Mouse (Mus musculus) spleen, postnatal 10 days (tissue): ENCODE measurements around the gene Ppp3cb.
A peak's percentile ranks its signal among the peaks of the same experiment; 100 is the strongest.
"Not testable (repeated sequence)": the region's sequence is repeated elsewhere in the genome, so short reads cannot be mapped to it uniquely, and the experiment has no call there.

Source experiments
- DNase-seq, 2 experiments: peaks; one replicate each; pipeline ENCODE4 v3.0.0; 2021 to 2022; ENCODE audit warnings: low spot score in 2 of 2

Gene Ppp3cb

DNA sequence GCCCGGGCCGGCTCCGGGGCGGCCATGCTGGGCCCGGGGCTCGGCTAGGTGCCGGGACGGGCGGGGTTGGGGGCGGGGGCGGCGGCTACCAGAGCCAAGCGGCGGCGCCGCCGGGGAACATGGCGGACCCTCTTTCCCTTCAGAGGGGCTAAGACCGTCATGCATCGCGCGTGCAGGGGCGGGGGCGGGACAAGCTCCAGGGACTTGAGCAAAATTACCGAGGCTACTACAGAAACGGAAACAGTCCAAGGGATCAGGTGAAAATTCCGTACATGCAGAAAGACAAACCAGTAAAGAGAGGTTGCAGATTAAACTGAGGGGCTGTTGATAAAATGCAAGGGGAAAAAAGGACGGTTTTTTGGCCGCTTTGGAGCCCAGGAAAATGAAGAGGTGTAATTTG lies at the start of gene Ppp3cb:
Gene Ppp3cb, minus strand, starts transcription at position 159 of the 400 bp plus-strand sequence.
- peak in 1 of 2 experiments; percentile 86 for DNase-seq

DNA sequence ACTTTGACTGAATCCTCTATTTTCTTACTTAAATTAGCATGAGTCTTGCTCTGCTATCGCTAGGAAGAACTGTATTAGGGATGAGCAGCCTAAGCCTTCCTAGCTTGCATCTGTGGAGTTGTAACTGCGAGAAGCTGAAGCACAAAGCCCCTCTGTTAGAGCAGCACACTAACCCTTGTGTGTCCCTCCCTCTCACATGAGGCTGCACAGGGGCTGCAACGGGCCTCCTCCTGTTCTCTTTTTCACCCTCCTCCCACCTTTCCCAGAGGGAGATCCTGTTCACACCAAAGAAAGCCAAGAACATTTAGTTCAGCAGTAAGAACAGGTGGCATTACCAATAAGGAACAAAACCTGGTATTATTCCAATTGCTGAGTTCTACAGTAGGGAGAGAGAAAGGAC lies 49.4 kb upstream of the Ppp3cb start:
- DNase-seq: no peak

DNA sequence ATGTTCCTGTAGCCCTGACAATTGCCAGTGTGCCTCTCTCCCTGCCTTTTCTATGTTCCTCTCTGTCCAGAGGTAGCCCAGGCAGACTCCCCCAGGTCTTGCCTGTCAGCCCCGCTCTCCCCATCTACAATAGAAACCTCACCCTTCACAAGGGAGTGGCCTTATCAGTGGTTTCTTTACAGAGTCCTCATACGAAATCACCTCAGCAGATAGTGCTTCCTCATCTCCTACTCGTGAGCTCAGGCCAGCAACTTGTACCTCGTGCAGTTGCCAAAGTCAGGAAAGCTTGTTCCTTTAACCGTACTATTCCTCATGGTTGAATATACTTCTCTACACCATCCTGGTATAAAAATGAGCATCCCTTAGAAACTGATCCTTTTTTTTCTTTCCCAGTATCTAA lies 41.1 kb upstream of the Ppp3cb start:
- DNase-seq: no peak

DNA sequence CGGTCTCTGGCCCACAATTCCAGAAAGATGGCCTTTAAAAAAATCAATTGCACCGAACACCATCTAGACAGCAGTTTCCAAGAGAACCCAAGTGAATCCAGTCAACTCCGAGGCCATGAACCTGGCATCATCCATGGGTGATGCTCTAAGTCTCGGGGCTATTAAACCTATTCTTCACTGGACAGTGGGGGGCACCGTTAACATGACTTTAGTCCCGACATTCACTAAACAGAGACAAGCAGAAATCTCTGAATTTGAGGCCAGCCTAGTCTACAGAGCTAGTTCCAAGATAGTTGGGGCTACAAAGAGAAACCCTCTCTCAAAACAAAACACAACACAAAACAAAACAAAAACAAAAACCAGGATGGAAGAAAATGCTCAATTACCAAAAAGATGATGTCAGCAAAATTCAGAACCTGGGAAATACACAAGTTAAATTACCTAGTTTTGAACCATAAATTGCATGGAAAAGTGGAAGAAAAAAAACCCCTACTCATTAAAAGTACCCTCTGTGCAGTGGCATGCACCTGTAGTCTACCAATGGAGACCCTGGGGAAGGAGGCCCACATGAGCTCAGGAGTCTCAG lies 32.5 kb upstream of the Ppp3cb start:
- DNase-seq: no peak

DNA sequence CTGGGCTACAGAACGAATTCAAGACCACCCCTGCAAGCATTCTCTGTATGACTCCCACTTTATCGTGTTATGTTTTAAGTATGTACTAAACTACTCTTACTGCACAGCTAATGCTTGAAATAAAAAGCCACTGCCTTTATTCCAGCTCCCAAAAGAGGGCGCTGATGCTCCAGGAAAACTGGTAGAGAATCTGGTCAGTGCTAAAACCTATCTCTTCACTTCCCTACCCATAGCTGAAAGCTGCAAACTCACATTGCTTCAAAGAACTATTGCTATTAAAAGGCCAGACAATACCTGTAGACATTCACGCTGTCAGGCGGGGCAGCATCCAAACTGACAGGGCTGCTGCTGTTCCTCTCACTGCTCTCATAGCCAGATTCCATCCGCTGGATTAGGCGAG lies 29.8 kb upstream of the Ppp3cb start:
- DNase-seq: peak; percentile 53 to 81

DNA sequence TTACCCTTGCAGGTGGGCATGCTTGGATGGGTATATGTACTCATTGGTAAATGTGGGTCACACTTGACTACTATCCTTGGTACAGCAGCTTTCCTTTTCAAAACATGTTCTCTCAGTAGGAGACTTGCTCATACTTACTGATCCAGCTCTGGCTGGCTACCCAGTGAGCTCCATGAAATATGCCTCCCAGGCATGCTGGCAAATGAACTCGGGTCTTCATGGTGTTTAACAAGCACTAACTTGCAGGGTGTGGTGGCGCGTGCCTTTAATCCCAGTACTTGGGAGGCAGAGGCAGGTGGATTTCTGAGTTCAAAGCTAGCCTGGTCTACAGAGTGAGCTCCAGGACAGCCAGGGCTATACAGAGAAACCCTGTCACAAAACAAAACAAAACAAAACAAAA lies 26.8 kb upstream of the Ppp3cb start:
- DNase-seq: not testable (repeated sequence)

DNA sequence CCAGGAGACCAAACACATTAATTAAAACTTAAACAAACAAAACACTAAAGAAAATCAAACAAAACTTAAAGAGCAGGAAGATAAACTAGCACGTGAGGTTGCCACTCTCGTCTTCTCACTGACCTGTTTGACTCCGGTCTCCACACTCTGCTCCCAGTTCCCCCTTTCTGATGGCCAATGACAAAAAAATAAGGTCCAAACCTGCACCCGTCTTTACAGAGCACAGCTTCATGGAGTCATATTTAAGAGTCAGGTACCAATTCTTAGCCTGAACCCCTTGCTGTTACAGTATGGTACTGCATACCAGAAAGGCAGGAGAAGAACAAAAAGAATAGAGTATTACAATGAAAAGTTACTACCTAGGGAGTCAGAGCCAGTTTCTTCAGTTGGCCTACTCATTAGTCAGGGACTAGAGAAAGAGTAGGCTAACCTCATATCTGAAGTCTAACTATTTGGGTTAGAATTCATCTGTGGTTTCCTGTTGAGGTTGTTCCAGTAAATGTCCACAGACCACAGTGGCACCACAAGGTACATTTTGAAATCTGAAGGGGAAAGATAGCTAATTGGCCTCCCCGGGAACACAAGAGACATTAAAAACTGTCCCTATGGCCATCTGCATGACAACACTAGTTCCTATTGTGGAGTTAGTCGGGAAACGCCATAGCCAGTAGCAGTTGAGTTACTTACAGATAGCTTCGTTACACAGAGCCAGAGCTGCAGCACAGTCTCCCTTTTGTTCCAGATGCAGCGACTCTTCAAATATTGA lies 19.1 kb upstream of the Ppp3cb start:
- no peak for DNase-seq

DNA sequence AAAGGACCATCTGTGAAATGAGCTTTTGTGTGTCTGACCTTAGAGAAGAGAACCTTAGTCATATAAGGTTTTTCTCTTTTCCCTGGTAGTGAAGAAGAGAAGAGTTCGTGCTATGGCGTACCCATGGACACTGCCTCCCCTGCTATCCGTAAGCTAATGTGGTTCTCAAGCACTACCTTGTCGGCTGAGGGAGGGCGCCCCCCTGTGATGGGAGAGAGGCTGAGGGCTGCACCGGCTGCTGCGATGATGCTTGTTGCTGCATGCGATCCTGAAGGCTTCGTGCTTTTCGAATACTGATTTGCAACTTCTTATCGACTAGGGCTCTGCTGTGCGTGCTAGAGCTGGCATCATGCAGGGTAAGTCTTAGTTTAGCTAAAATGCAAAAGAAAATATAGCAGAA lies 18.3 kb upstream of the Ppp3cb start:
- peak in 1 of 2 experiments; percentile 46 for DNase-seq

DNA sequence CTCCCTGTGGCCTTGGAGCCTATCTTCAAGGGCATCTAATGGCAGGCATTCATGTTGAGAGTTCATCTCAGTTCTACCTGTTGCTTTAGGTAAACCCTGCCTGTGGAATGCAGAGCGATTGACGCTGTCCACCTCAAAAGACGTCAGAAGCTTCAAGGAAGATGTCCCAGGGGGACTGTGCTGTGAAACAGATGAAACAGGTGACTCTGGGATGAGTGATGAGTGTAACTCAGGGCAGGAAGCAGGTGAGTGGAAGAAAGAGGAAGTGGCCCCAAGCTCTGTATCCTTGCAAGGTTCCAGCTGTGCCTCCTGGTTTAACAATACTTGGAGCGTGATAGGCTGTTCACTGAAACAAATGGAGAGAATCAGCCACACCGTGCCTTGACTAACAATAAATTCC lies 15.5 kb upstream of the Ppp3cb start:
- DNase-seq: no peak

DNA sequence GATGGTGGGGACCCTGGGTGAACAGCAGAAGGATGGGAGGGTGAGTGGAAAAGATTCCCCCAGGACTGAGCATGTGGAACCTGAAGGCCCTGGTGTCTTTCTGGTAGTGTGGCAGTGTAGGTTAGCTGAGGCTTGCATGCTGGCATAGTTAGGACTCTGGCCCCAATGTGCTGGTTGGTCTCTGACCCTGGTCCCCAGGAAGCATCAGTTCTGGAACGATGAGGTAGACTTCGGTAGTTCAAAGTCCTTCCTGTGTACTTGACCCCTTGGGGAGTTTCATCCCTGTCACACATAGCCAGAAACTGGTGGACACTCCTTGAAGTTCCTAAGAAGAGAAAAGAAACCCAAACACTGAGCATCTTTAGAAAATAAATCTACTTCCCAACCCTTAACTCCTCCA lies 3.8 kb upstream of the Ppp3cb start:
- DNase-seq: no peak

DNA sequence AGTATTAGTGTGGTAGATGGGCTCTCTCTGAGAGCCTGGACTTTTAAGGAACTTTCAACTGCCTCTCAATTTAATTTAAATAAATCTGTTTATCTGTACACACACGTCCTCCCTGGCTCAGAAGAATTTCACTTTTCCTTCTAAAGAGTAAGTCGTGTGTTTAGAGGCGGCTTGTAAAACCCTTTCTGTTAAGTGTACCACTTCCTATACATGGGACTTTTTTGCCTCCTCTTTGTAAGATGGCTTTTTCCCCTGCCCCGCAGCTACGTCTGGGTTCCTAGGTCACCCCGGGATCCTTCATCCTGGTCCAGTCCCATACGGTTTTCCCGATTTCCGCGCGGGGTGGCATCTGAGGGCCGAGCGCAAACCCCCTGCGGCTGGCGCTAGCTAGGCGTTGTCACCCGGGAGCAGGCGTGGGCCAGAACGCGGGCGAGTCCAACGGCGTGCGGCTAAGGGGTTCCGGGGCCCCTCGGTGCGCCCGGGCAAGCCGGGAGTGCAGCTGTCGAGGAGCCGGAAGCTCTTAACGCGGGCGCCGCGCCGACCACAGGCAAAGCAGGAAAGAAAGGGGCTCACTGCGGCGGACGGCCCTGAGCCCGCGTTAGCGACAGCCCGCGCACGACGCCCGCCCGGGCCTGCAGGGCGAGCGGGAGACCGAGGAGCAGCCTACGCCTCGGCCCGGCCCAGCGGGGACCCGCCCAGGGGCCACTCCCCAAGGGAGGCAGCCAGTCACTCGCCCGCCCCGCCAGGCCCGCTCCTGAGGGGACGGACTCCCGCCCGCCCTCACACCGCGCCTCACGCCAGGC lies 643 bp downstream of the Ppp3cb start:
- peak; percentile 92 to 93 for DNase-seq

DNA sequence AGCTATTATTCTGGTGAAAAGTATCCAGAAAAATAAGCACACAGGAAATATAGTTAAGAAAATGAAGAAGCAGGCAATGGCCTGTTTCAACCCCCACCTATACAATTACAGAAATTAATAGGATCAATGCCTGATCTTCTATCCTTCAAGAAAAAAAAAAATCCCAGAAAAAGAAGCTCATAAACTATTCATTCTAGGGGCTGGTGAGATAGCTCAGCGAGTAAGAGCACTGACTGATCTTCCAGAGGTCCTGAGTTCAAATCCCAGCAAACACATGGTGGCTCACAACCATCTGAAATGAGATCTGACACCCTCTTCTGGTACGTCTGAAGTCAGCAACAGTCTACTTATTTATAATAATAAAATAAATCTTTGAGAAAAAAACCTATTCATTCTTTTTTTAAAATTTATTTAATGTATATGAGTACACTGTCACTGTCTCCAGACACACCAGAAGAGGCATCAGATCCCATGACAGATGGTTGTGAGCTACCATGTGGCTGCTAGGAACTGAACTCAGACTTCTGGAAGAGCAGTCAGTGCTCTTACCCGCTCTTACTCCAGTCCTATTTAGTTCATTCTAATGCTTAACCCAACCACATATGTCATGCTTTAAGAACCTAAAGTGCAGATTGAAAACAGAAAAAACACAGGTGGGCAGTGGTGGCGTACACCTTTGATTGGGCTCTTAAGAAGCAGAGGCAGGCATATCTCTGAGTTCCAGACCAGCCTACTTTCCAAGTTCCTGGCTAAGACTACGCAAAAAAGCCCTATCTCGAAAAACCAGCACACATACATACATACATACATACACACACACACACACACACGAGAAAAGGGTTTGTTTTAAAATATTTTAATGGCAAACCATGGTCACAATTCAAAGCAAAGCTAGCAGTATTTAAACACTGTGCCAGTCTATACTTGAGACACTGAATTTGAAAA lies 1.6 kb downstream of the Ppp3cb start:
- peak; percentile 22 to 43 for DNase-seq

DNA sequence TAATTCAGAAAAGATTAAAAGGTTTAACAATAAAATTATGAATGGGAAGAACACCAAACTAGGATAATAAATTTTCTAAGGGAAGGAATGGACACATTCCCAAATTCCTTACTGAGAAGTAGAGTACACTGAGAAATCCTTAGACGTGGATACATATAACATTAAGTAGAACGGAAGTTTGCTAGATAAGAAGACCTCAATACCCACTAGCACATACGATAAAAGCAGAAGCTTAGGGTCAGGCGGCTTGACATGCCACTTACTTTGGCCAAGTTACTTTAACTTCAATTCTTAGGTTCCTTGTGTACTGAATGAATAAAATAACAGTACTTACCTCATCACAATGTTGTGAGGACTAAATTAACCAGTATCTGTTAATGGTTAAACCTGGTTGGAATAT lies 16.7 kb downstream of the Ppp3cb start:
- DNase-seq: no peak

DNA sequence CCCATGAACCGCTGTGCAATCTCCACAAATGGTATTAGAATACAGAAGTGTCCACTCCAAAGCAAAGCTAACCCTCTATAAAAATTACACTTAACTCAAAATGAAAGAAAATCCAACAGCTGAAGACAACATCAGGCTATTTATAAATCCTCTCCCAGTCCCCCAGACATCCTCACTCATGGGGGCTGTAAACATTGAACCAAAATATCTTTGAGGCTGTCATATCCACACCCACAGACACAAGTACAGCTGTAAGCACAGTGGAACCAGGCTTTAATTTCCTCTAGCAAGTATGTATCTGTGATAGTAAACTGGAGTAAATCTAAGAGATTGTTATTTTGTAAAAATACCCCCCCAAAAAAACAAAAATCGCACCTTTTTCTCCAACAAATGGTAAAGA lies 26.2 kb downstream of the Ppp3cb start:
- DNase-seq: no peak

DNA sequence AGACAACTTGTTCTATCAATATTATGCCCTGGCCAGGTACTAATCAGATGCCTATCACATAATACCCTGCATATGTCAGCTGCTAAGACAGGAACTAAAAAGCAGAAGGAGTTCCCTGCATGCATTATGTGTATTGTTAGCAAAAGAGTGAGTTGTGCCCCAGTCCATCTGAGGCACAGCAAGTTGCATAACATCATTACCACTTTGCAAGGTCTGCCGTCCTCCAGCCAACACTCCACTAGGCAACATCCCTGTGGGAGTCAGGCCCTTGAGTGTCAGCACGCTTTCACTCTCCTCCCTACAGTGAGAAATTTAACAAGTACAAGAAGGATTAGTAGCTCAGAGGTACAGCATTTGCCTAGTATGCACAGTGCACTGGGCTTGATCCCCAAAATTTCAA lies 37.9 kb downstream of the Ppp3cb start:
- DNase-seq: no peak

DNA sequence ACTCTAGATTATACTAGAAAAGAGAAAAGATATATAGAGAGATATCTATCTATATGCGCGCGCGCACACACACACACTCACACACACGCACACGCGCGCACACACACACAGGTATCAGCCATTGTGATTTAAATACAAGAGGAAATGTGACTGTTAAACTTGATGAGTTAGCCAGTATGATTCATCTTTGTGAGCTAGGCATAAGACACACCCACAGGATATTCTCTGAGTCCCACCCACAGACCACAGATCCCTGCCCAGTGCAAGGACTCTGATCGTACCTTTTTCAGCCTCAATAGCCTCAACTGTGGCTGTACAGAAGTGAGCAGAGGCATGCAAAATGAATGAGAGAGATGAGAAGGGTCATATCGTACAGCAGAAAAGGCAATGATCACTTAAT lies 43.4 kb downstream of the Ppp3cb start:
- no peak for DNase-seq

DNA sequence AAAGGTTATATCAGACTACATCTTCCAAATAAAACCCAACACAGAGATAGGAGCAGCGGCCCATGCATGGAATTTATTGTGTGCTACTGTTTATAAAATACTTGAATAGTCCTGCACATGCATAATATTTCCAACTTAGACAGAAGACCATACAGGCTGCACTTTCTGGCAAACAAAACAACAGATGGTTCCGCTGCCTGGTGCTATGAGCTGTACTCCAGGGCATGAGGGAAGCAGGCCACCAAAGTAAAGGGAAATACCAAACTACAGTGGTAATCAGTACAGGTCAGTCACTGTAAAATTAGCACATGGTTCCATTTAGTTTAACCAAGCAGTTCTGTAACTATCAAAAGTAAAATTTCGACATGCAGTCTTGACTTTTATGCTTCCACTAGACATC lies 46.4 kb downstream of the Ppp3cb start:
- DNase-seq: no peak

DNA sequence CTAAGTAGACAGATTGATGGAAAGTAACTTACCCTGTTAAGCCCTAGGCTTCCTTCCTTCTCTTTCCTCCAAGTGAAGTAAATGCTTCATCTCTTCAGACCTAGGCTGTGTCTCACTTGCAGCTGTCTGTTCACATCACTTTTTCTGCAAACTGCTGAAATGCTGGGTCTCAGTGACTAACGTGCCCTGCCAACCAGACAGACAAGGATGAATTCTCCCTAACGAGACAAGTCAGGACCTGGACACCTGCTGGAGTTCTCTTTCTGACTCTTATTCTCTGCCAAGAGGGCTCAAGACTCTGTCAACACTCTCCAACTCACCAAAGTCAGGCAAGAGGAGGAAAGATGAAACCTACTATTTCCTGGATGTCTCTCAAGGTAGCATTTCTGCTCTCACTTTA lies 49.8 kb downstream of the Ppp3cb start, which contains the start of gene Mss51:
Gene Mss51, minus strand, starts transcription at position 299 of the 400 bp plus-strand sequence.
- no peak for DNase-seq

DNA sequence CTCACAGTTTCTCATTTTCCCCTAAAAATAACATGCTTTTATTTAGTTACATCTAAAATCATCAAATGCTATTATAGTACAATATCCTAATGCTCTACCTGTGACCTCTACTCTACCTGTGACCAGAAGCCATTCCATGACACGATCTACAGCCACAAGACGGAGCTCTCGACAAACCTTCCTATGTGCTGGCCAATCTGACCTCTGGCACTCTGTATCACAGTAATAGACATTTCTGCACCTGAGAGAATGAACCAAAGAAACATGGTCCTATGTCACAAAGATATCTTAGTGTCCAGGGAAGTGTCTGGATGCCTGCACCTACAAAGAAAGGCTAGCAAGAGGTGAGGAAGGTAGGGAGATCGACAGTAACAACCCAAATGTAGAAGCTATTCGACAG lies 60.3 kb downstream of the Ppp3cb start:
- no peak for DNase-seq

DNA sequence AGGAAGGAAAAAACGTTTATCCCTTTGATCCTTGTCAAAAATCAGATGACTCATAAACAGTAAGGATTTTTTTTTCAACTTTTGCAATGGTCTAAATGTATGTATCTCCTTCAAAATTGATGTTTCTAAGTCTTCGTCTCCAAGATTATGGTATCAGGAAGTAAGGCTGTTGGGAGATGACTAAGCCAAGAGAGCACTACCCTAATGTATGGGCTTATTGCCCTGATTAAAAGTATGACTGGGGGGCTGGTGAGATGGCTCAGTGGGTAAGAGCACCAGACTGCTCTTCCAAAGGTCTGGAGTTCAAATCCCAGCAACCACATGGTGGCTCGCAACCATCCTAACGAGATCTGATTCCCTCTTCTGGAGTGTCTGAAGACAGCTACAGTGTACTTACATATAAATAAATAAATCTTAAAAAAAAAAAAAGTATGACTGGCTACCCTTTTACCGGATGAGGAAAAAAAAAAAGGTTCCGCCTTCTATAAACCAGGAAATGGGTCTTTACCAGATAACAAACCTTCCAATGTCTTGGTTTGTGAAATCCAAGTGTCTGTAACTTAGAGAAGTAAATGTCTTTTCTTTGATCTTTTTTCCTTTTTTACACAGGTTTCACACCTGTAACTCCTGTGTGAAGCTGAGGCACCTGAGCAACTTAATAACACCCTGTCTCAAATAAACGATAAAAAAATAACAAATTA lies 64.2 kb downstream of the Ppp3cb start:
- DNase-seq: no peak

DNA sequence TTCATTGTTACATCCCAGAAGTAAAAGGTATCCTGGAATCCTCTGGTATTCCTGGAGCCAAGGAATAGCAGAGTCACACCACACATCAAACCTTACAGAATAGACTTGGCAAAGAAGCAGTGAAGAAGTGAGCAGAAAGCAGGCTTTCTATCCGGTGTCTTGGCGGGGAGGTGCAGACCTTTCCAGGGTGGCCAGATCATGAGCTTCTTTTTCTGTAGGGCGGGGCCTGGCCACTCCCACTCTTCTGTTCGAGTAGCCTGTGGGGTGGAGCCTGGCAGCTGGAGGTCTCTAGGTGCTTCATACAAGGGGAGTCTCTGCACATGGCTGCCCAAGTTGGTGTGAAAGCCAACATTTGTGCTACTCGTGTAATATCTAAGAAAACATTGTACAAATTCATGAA lies 65.2 kb downstream of the Ppp3cb start:
- DNase-seq: peak; percentile 15 to 66
